Mouse (Mus musculus) ES-Bruce4 (cell line): Measurements from ENCODE around the gene Arf4. TPM values are rescaled to one million over a fixed set of nuclear protein-coding genes. Genes with fewer than 3 reads are reported as not detected.

Experiments used
- H3K27ac ChIP-seq: 2 replicates; pipeline ENCODE4 v1.5.1; 2012; ENCODE audit warnings: low read length, inconsistent platforms; ENCODE audit not compliant: insufficient read depth
- H3K27me3 ChIP-seq: 2 replicates; pipeline ENCODE4 v1.6.1; 2012; ENCODE audit warnings: mild to moderate bottlenecking, low read length, inconsistent platforms; ENCODE audit not compliant: control insufficient read depth, poor library complexity, insufficient read depth, severe bottlenecking
- H3K36me3 ChIP-seq: 2 replicates; pipeline ENCODE4 v1.6.1; 2012; ENCODE audit warnings: inconsistent platforms, mild to moderate bottlenecking, low read length, moderate library complexity; ENCODE audit not compliant: control insufficient read depth, poor library complexity, insufficient read depth, severe bottlenecking
- H3K4me1 ChIP-seq: one replicate; pipeline ENCODE4 v1.8.1; 2011; ENCODE audit warnings: low read length; ENCODE audit not compliant: control insufficient read depth, insufficient read depth
- H3K4me3 ChIP-seq: 2 replicates; pipeline ENCODE4 v1.5.1; 2011; ENCODE audit warnings: low read depth, mild to moderate bottlenecking, low read length
- H3K9ac ChIP-seq: 2 replicates; pipeline ENCODE4 v1.6.1; 2012; ENCODE audit warnings: low read depth, mild to moderate bottlenecking, inconsistent platforms; ENCODE audit not compliant: poor library complexity, severe bottlenecking
- H3K9me3 ChIP-seq: replicated peaks from 2 replicates; pipeline ENCODE4 v1.6.1; 2012; ENCODE audit warnings: mild to moderate bottlenecking, low read length, inconsistent platforms; ENCODE audit not compliant: control insufficient read depth, poor library complexity, insufficient read depth, severe bottlenecking
- CTCF ChIP-seq: IDR thresholded peaks from one replicate; pipeline ENCODE4 v1.8.1; 2011; ENCODE audit warnings: low read depth, low read length
- EP300 ChIP-seq: IDR thresholded peaks from 2 replicates; pipeline ENCODE4 v1.6.1; 2011; ENCODE audit warnings: low read depth, low read length; ENCODE audit not compliant: insufficient read depth
- POLR2A ChIP-seq: IDR thresholded peaks from one replicate; pipeline ENCODE4 v1.8.1; 2011; ENCODE audit warnings: low read length; ENCODE audit not compliant: insufficient read depth
- polyA plus RNA-seq: library from polyadenylated mRNA; stranded (reverse); fragments of >200 nt; gene quantifications from 2 replicates; pipeline ENCODE4 v1.2.4, GENCODE M21; 2011; ENCODE audit warnings: low read depth; ENCODE audit not compliant: missing spikeins, insufficient read depth, insufficient read length

Gene Arf4
- polyA plus RNA-seq, 1 experiment, result 281 TPM

DNA sequence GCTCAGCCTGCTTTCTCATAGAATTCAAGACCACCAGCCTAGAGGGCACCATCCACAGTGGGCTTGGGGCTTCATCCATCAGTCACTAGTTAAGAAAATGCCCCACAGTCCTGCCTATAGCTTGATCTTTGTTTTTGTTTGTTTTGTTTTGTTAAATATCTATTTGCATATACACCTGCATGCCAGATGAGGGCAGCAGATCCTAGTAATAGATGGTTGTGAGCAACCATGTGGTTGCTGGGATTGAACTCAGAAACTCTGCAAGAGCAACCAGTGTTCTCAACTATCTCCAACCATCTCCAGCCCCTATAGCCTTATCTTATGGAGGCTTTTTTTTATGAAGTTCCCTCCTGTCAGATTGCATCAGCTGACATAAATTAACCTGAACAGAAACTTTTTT, 14.0 kb downstream of the Arf4 start:
- H3K9ac ChIP-seq, result no peak overlapping the region
- no peaks in the 10 kb centered on the region for H3K4me1 ChIP-seq
- no peak overlapping the region for H3K27ac ChIP-seq
- no peaks in the 10 kb centered on the region for H3K9me3 ChIP-seq
- H3K27me3 ChIP-seq, result no peaks in the 10 kb centered on the region
- peaks cover 39% of the 10 kb centered on the region for H3K36me3 ChIP-seq
- H3K4me3 ChIP-seq, result no peak overlapping the region
- TF ChIP-seq CTCF, result no peak

DNA sequence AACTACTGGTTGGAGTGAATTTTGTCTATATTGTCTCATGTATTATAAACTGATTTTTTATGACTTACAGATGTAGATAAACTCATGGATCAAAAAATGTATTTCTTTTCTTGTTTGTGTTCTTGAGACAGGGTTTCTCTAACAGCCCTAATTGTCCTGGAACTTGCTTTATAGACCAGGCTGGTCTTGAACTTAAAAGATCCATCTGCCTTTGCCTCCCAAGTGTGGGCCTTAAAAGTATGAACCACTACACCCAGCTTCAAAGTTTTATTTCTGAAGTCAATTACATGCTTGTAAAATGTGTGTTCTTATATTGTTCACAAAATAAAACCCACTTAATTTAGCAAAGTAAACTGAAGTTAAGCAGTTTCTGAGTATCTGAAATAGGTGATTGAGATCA, 20.3 kb downstream of the Arf4 start:
- H3K36me3 ChIP-seq, result peaks cover 24% of the 10 kb centered on the region
- no peaks in the 10 kb centered on the region for H3K9me3 ChIP-seq
- no peak overlapping the region for H3K27ac ChIP-seq
- H3K27me3 ChIP-seq, result no peaks in the 10 kb centered on the region
- TF ChIP-seq CTCF, result no peak
- no peak overlapping the region for H3K4me3 ChIP-seq
- no peaks in the 10 kb centered on the region for H3K4me1 ChIP-seq
- H3K9ac ChIP-seq, result no peak overlapping the region

- Histone ChIP-seq H3K27me3 (no peaks in the 10 kb centered on the region), H3K36me3 (peaks cover 22% of the 10 kb centered on the region), H3K9me3 (no peaks in the 10 kb centered on the region), H3K4me1 (no peaks in the 10 kb centered on the region), H3K27ac (no peak overlapping the region), H3K4me3 (no peak overlapping the region), H3K9ac (no peak overlapping the region)
- TF ChIP-seq POLR2A, result no peak
Measured at GRCm38 (mm10) chr14:26660233-26660632, 22.4 kb downstream of the Arf4 start.

DNA sequence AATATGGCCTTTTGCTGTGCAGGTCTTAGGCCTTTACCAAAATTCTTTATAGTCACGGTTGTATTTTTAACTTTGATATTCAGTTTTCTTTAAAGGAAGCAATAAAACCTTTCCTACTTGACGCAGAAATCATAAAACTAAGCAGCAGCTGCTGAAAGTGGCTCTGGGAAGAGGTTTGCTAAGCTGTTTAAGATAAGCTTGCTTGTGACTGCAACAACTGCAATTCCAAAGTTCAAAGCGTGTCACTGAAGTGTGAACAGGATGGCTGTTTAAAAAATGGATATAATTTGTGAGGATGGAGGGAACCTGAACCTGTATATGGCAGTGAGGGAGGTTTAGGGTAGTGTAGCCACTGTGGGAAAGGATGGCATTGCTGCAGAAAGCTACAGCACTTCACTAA, 24.1 kb downstream of the Arf4 start:
- Histone ChIP-seq H3K9me3 (no peaks in the 10 kb centered on the region), H3K27ac (no peak overlapping the region), H3K36me3 (peaks cover 27% of the 10 kb centered on the region), H3K9ac (no peak overlapping the region), H3K4me3 (no peak overlapping the region), H3K27me3 (no peaks in the 10 kb centered on the region), H3K4me1 (no peaks in the 10 kb centered on the region)
- TF ChIP-seq CTCF (no peak), EP300 (no peak), POLR2A (no peak)

GRCm38 (mm10) chr14:26662488-26662887, 24.6 kb downstream of the Arf4 start:
- no peak for TF ChIP-seq POLR2A
- no peak for TF ChIP-seq CTCF
- TF ChIP-seq EP300, result no peak
- Histone ChIP-seq H3K4me3 (no peak overlapping the region), H3K9me3 (no peaks in the 10 kb centered on the region), H3K27ac (no peak overlapping the region), H3K36me3 (peaks cover 26% of the 10 kb centered on the region), H3K27me3 (no peaks in the 10 kb centered on the region), H3K9ac (no peak overlapping the region), H3K4me1 (no peaks in the 10 kb centered on the region)

DNA sequence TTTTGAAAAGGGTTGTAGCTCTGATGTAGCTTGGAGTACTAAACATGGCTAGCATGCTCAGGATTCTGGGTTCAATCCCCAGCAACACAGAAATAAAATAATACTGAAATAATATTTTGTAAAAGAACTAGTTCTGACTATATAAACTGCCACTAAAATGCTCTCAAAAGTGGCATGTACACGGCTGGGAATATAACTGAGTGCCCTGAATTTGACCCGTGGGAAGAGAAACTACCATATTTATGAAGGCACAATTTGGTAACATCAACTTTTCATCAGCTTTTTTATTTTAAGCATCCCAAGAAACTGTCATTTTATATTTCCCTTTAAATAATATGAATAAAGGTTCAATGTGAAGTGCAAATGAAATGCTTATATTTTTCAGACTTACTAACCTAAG, 26.0 kb downstream of the Arf4 start:
- no peaks in the 10 kb centered on the region for H3K4me1 ChIP-seq
- no peaks in the 10 kb centered on the region for H3K9me3 ChIP-seq
- TF ChIP-seq EP300 (no peak), CTCF (no peak), POLR2A (no peak)
- no peak overlapping the region for H3K4me3 ChIP-seq
- no peaks in the 10 kb centered on the region for H3K27me3 ChIP-seq
- H3K36me3 ChIP-seq, result peaks cover 26% of the 10 kb centered on the region
- H3K9ac ChIP-seq, result no peak overlapping the region
- H3K27ac ChIP-seq, result no peak overlapping the region

DNA sequence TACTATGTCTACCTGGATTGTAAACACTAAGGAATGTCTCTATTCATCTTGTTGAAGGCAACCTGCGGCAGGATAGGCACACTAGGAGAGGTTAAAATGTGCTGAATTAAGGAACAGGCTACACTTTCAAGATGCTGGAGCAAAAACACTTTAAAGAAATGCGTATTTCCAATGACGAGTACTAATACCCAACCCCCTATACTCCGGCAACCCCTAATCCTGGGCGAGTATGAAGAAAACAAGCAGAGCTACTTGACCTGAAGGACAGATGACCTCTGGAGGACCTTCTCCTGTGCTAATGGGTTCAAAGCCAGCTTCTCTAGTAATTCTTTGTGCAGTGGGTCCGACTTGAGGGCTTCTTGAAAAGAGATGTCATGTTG, 30.1 kb downstream of the Arf4 start:
- no peaks in the 10 kb centered on the region for H3K9me3 ChIP-seq
- no peak overlapping the region for H3K27ac ChIP-seq
- H3K36me3 ChIP-seq, result peaks cover 26% of the 10 kb centered on the region
- H3K4me3 ChIP-seq, result peak overlapping the region; percentile 75
- H3K9ac ChIP-seq, result peak overlapping the region; percentile 80
- TF ChIP-seq EP300 (no peak), POLR2A (no peak), CTCF (no peak)
- no peaks in the 10 kb centered on the region for H3K4me1 ChIP-seq
- H3K27me3 ChIP-seq, result no peaks in the 10 kb centered on the region
